Mouse (Mus musculus): ENCODE results near the gene Arl2bp.

DNA sequence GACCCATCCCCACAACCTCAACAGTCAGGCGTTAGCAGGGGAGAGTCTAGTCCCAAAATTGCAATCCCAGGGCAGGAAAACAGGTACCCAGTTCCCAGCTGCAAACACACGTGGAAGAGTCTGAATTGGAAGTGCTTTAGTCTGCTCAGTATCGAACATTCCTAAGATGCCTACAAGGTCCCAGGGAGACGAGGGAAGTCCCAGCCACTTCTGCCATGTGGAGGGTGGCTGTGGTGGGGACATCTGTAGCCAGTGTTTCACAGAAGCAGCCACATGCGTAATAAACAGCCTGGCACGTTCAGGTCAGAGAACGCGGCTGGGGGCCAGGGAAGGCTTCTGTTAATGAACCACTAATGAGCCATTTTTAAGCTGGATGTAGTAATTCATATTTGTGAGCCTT, 43.9 kb downstream of the Arl2bp start:
- TF ChIP-seq CTCF (IDR thresholded peaks at IDR 0.05; ENCODE audit: insufficient read depth, low read depth, low read length) (no peak), POLR2A (IDR thresholded peaks at IDR 0.05; ENCODE audit: insufficient read depth, low read depth, low read length) (no peak)
